Mouse (Mus musculus) fibroblast of lung, adult 2 months (primary cell): Measurements from ENCODE around the gene Pmepa1.

Experiments used
- DNase-seq: peaks from one replicate; pipeline ENCODE4 v3.0.0-alpha.2; 2011; ENCODE audit warnings: low read depth

The Pmepa1 gene

DNA sequence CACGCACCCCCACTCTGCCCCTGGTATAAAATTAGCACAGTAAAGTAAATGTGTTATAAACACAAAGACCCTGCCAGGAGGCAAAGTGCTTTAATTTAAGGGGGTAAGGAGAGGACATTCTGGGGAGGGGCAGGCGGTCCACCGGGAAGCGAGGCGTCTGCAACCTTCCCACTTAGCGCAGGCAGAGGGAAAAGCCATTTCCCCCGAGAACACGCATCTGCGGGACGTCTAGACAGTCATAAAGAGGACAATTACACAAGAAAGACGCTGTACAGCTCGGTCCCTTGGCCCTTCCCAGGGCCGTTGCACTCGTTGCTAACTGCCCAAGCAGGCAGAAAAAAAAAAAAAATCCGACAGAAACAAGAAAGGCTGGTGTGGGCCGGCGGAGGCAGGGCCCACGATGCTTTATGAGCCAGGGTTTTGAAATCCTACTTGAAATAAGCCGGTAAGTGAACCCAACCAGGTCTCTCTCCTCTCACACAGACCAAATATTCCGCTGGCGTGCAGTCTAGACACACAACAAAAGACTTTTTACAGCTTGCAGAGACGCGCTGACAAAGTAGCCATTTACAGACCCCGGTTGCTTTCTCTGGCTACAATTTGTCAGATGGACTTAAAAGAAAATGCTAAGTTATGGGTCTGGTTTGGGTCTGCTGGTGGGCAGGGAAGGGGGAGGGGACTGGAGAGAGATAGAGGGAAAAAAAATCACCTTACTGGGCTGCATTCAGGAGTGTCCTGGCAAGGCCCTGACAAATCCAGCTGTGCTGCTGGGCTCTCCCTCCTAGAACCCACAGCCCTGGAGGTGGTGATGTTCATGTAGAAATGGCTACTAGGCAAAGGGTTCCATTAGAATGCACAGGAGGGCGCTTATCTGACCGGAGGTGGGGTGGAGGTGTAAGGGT lies 22.3 kb downstream of the Pmepa1 start:
- peak; percentile 87 for DNase-seq

GRCm38 (mm10) chr2:173251675-173252074 lies 24.7 kb downstream of the Pmepa1 start:
- DNase-seq, result no peak

DNA sequence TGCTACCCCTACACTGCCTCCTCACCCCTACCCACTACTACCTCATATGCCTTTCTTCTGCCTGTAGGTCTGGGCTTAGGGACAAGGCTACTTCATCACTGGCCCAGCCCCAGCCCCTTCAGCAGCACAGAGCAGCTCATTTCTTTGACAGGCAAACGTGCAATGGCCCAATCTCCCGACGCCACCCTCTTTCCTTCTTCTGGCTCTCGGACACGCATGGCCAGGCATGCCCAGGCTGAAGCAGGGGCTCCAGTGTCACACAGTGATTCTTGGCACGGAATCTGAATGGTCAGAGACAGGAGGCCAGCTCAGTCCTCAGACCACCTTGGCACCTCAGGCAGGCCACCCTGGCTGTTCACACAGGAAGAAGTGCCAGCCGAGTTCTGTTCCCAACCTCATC lies 25.2 kb downstream of the Pmepa1 start:
- DNase-seq, result no peak

DNA sequence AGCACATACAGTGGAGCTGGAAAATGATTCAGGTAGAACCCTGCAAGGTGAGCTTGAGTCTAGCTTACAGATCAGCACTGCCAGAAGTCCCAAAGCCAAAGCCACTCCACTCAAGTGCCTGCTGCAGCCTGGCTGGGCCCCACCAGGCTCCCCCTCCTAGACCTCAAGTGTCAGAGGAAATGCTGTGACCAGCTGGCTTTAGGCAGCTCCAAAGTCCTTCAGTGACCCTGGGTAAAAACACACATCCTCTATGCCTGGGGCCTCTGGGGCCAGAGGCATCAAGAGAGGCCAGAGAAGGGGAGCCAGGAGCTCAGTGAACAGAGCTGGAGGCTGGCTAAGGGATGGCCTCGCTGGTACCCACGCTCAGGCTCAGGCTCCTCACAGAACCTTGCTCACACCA lies 25.9 kb downstream of the Pmepa1 start:
- DNase-seq, result no peak

GRCm38 (mm10) chr2:173249965-173250364 lies 26.4 kb downstream of the Pmepa1 start:
- DNase-seq, result no peak

DNA sequence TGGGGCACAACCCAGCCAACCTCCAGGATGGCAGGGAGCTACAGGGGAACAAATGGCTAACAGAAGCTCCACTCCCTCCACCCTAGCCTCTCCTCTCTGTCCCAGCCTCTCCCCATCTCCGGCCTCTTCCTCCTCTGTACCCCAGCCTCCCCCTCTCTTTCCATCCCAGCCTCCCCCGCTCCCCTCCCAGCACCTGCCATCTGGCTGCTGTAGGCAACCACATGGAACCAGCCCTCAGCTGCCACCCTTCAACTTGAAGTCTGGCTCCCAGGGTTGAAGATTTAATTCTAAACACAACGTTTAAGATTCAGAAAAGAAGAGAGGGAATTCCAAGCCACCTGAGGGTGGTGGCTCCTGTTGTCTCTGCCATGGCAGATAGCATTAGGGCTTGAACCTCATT lies 26.9 kb downstream of the Pmepa1 start:
- DNase-seq, result no peak

DNA sequence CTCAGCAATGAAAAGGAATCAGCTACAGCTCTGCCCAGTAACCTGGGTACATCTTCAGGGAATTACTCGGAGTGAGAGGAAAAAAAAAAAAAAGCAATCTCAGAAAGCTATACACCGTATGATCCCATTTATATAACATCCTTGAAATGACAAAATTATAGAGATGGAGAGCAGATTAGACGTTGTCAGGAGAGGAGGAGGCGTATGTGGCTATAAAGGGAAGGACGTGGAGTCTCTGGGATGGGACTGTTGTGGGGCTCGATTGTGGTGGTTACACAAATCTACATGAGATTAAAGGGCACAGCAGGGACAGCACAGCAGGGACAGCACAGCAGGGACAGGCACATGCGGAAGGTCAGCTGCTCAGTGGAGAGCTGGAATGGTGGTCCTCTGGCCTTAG lies 27.5 kb downstream of the Pmepa1 start:
- no peak for DNase-seq

GRCm38 (mm10) chr2:173247911-173248310 lies 28.4 kb downstream of the Pmepa1 start:
- no peak for DNase-seq

DNA sequence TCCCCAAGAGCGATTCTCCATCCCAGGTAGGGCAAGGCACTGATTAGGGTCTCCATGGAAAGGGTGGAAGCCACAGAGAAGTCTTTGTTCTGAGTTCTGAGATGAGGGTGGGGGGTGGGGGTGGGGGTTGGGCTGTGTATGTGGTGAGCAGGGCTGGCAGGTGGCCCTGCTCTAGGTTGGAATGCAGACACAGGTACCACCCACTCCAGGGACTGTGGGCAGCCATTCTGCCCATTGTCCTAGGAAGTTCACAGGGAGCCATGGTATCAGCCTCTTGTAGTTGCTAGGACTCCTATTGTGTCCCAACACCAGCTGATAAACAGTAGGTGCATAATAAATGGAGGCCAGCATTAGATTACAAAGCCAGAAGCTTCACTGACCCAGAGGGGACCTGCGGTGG lies 29.1 kb downstream of the Pmepa1 start:
- no peak for DNase-seq

DNA sequence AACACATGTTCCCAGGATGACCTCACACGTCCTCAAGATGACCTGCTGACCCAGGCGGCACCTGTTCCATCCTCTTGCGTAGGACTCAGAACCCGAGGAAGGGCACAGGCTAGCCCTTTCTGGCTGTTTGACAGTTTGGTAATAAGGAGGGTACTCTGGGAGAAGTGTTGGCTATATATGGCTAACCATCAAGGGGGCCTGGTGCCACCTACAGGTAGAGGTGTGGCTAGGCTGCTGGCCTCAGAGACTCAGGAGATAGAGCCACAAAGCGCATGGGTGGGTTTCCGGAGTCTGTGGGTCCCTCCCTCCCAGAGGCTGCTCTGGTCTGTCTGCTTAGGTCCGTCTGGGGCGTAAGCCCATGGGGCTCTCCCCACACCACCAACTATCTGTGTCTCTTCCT lies 29.6 kb downstream of the Pmepa1 start:
- no peak for DNase-seq

DNA sequence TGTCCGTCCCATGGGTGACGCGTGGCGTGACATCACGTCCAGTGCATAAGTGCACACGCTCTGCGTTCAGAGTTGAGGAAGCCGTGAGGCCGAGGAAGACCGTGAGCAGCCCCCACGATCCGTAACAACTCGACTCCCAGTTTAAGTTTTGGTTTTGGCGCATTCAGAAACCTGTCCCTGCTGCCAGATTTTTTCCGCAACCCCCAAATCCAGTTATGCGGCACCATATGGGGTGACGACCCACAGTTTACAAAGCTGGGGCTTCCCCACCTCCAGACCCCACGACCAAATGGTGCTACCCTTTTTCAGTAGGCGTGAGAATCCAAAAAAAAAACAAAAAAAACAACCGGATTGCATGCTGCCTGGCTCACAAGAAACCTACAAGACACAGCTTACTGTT lies 31.1 kb downstream of the Pmepa1 start:
- DNase-seq, result no peak

DNA sequence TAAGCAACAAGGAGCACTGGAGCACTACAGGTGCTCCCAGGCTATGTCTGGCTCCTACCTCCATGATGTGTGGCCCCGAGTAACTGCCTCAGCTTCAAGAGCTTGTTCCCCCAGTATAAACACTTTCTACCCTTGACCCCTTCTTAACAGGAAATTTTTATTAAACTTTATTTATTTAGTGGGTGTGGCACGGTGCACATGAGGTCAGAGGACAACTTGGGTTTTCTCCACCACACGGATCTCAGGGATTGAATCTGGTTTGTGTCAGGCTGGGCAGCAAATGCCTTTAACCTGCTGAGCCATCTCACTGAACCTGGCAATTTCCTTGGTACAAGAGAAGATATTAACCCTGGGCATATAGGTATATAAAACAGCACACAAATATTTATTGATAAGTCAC lies 32.2 kb downstream of the Pmepa1 start:
- no peak for DNase-seq

DNA sequence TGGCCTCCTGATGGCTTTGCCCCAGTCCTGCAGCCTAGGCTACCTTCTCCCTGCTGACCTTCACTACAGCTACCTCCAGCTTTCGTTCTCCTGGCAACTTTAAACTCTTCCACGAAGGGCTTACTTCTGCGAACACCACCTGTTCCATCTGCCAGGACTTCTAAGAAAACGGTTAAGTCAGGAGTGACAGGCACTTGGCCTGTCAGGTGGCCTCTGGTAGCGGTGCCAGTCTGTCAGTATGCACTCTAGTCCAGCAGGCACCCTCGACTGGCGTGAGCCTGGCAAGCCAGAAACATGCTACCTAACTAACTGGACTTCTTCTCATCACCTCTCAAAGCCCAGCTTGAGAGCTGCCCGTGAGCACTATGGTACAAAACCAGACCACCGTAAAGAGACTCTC lies 32.7 kb downstream of the Pmepa1 start:
- DNase-seq, result no peak

DNA sequence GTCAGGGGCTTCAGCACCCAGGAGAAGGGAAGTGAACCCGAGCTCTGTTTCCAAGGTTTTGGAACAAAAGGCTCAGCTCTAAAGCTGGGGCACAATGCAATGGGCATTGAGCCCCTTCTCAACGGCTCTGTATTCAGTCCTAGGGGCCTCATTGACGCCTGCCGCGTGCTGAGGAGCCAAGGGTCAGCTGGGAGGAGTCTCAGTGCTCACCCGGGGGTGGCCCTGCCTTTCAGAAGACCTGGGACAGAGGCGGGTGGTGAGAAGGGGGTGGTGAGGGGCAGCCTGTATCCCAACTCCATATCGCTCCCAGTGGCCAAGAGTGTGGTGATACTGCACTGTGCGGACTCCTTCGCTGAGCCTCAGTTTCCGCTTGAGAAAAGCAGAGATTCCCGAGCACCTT lies 33.5 kb downstream of the Pmepa1 start:
- DNase-seq, result no peak

GRCm38 (mm10) chr2:173240738-173241137 lies 35.6 kb downstream of the Pmepa1 start:
- DNase-seq, result no peak

DNA sequence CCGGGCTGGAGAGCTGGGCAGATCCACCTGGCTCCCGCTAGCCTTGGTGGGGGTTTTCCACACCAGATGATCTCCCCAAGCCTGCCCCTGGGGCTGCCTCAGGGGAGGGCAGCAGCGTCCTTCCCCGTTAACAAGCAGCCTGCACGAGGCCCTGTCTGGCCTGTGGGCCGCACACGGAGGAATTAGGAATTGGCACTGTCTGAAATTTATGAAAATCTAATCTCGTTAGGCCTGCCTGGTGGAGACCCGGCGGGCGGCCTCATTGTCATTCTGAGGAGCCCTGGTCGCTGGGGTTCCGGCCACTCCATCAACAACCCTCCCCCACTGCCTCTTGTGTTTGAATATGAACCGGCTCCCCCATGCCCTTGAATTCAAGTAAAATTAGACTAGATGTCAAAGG lies 37.8 kb downstream of the Pmepa1 start:
- no peak for DNase-seq

- DNase-seq, result no peak
Observed at GRCm38 (mm10) chr2:173235435-173236332, 40.6 kb downstream of the Pmepa1 start.

DNA sequence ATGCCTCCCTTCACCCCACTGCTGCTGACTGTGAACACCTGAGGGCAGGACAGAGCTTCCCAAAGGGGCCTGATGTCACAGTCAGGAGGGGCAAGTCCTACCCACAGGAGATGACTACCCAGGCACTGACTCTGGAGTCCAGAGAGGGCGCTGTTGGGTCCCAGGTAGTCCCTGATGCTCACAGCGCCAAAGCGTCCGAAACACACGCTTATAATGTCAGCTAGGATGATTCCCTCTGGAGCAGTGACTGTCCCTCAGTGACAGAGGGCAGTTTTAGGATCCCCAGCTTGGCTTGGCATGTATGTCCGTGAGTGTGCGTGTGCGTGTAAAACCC lies 43.6 kb downstream of the Pmepa1 start:
- DNase-seq, result no peak

DNA sequence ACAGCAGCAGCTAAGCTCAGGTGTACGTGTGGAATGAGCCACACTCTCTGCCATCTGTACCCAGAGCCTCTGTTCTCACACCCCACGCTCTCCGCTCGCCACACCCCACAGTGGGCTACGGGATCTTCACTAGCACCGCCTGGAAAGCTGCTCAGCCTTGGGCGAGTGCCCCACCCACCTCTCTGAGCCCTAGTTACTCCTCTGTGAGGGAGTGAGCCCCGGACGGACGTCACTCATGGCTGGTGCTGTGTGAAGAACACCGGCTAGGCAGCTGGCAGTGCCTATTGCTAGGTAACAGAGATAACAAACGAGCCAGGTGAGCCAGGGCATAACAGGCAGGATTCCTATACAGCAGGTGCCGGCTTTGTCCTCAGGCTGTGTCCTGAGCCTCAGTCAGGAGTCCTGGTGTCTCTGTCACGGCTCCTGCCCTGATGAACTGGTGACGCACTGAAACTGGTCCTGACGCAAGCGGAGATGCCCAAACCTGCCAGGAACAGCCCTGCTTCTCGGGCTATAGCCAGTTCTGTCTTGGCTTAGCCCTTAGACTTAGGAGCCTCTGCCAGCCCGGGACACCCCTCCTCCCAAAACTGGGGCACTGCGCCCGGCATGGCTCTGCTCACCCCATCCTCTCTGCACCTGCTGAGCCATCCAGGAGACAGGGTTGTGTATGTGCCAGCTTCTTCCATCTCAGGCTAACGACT lies 44.1 kb downstream of the Pmepa1 start:
- no peak for DNase-seq

DNA sequence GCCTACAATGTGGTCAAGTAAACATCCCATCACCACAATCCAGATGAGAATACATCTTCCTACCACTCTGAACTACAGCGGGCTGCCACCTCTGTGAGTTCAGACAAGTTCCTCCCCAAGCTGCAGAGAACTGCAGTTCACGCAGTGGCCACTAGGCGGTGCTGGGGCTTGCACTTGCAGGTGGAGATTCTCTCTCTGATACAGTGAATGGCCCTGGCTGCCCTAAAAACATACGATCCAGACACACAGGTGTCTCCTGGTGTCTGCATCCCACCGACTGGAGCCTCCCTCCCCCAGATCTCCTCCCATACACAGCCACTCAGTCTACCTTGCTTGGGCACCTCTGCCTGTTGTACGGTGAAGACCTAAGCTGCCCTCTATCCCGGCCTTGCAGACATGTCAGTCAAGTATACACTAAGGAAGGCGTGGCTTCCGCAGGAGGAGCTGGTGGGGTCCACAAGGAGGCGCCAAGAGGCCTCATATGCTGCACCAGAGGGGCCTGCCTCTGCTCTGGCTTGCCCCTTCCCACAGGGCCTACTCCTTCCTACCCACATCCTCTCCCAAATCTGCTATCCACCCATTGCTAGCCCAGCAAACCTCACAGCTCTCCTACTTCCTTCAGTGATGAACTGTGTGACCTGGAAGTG lies 46.6 kb downstream of the Pmepa1 start:
- peak; percentile 76 for DNase-seq

DNA sequence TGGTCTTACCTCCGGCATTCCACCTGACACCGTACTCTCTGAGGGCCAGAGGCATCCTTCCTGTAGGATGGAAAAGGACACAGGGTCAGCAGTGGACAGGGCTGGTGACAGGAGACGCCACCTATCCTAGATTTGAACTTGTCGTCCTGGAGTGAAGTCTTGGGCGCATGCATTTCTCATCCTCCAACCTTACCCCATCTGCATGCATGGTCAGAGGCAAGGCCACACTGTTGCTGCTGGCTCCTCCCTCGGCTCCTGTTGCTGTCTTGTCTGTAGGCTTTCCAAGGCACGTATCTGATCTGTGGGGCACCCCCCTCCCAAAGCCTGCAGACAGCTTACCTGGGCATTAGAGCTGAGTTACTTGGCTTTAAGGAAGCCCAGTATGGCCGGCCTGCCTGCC lies 47.8 kb downstream of the Pmepa1 start:
- no peak for DNase-seq

- DNase-seq, result no peak
Observed at GRCm38 (mm10) chr2:173226792-173227191, 49.5 kb downstream of the Pmepa1 start.
